Mouse (Mus musculus) heart, embryonic 12.5 days (tissue): ENCODE measurements at regions not wholly inside any gene's neighbourhood (a gene's known extent, or its start where the extent isn't known, plus 50 kb on each side); places are given as distances from the start of the nearest gene placed in this dataset.

Experiments used
- ATAC-seq: fragments of 200-750 bp; cut with Nextera tagmentation; 2 replicates; pipeline ENCODE4 v1.8.0; 2017; ENCODE audit warnings: moderate TSS enrichment, moderate library complexity; ENCODE audit not compliant: insufficient number of reproducible peaks, low FRiP score
- H3K27ac ChIP-seq: fragments of 300-500 bp; sonication (generic); 2 replicates; pipeline ENCODE4 v1.5.1; 2016; ENCODE audit warnings: mild to moderate bottlenecking, moderate library complexity; ENCODE audit not compliant: poor library complexity, severe bottlenecking
- H3K27me3 ChIP-seq: fragments of 300-500 bp; sonication (generic); replicated peaks from 2 replicates; pipeline ENCODE4 v1.6.1; 2016; ENCODE audit warnings: mild to moderate bottlenecking, moderate library complexity
- H3K36me3 ChIP-seq: fragments of 300-500 bp; sonication (generic); 2 replicates; pipeline ENCODE4 v1.6.1; 2016; ENCODE audit warnings: mild to moderate bottlenecking, moderate library complexity
- H3K4me1 ChIP-seq: fragments of 300-500 bp; sonication (generic); replicated peaks from 2 replicates; pipeline ENCODE4 v1.6.1; 2016; ENCODE audit warnings: mild to moderate bottlenecking
- H3K4me2 ChIP-seq: fragments of 300-500 bp; sonication (generic); 2 replicates; pipeline ENCODE4 v1.6.1; 2016; ENCODE audit warnings: mild to moderate bottlenecking, moderate library complexity
- H3K4me3 ChIP-seq: fragments of 300-500 bp; sonication (generic); 2 replicates; pipeline ENCODE4 v1.5.1; 2016; ENCODE audit warnings: mild to moderate bottlenecking
- H3K9ac ChIP-seq: fragments of 300-500 bp; sonication (generic); 2 replicates; pipeline ENCODE4 v1.6.1; 2016; ENCODE audit warnings: mild to moderate bottlenecking, moderate library complexity
- H3K9me3 ChIP-seq: fragments of 300-500 bp; sonication (generic); replicated peaks from 2 replicates; pipeline ENCODE4 v1.6.1; 2016; ENCODE audit warnings: mild to moderate bottlenecking, moderate library complexity
- WGBS: fragments of 180-500 bp; shearing (Covaris S2); methylation state at CpG from one replicate; pipeline ENCODE4 v1.1.7; 2016; 5-methylcytosine and 5-hydroxymethylcytosine counted together

GRCm38 (mm10) chr13:101883177-101883576 is 115.2 kb upstream of the Pik3r1 start:
- ATAC-seq: no peak
- no peaks in the 10 kb centered on the region for H3K36me3 ChIP-seq
- H3K4me1 ChIP-seq: no peaks in the 10 kb centered on the region
- no peak overlapping the region for H3K9ac ChIP-seq
- no peaks in the 10 kb centered on the region for H3K27me3 ChIP-seq
- no peaks in the 10 kb centered on the region; the same call in 1 of the 2 replicates for H3K9me3 ChIP-seq
- no peak overlapping the region for H3K4me3 ChIP-seq
- H3K4me2 ChIP-seq: no peak overlapping the region
- H3K27ac ChIP-seq: no peak overlapping the region

- WGBS: 88% methylated on average over 3 of the region's 3 CpGs
- no peaks in the 10 kb centered on the region for H3K27me3 ChIP-seq
- no peak overlapping the region for H3K9ac ChIP-seq
These were observed 116.7 kb upstream of the Pik3r1 start for GRCm38 (mm10) chr13:101884752-101885151.

GRCm38 (mm10) chr13:101891473-101891872 is 123.5 kb upstream of the Pik3r1 start:
- no peak overlapping the region for H3K4me3 ChIP-seq
- 45% methylated on average over 4 of the region's 4 CpGs for WGBS

More at GRCm38 (mm10) chr13:101884752-101885151, 116.7 kb upstream of the Pik3r1 start:
- Histone ChIP-seq H3K36me3 (no peaks in the 10 kb centered on the region), H3K4me3 (no peak overlapping the region), H3K27ac (no peak overlapping the region), H3K4me2 (no peak overlapping the region), H3K4me1 (no peaks in the 10 kb centered on the region), H3K9me3 (no peaks in the 10 kb centered on the region; the same call in 1 of the 2 replicates)
- no peak for ATAC-seq

GRCm38 (mm10) chr13:101893035-101893600 is 125.1 kb upstream of the Pik3r1 start:
- 75% methylated on average over 10 of the region's 10 CpGs for WGBS
- H3K27ac ChIP-seq: no peak overlapping the region
- peaks cover 3% of the 10 kb centered on the region; the same call in 1 of the 2 replicates for H3K4me1 ChIP-seq
- H3K9ac ChIP-seq: no peak overlapping the region
- no peaks in the 10 kb centered on the region for H3K27me3 ChIP-seq
- no peak overlapping the region for H3K4me3 ChIP-seq
- H3K36me3 ChIP-seq: no peaks in the 10 kb centered on the region
- ATAC-seq: no peak
- H3K4me2 ChIP-seq: no peak overlapping the region
- H3K9me3 ChIP-seq: no peaks in the 10 kb centered on the region

More at GRCm38 (mm10) chr13:101891473-101891872, 123.5 kb upstream of the Pik3r1 start:
- H3K4me1 ChIP-seq: peaks cover 3% of the 10 kb centered on the region; the same call in 1 of the 2 replicates
- no peak overlapping the region for H3K27ac ChIP-seq
- H3K9me3 ChIP-seq: no peaks in the 10 kb centered on the region
- ATAC-seq: no peak
- no peak overlapping the region for H3K4me2 ChIP-seq
- H3K27me3 ChIP-seq: no peaks in the 10 kb centered on the region
- no peaks in the 10 kb centered on the region for H3K36me3 ChIP-seq
- H3K9ac ChIP-seq: no peak overlapping the region

GRCm38 (mm10) chr13:101895161-101895560 is 127.1 kb upstream of the Pik3r1 start:
- no peak for ATAC-seq
- WGBS: 78% methylated on average over 7 of the region's 7 CpGs
- H3K4me1 ChIP-seq: peaks cover 3% of the 10 kb centered on the region; the same call in 1 of the 2 replicates

GRCm38 (mm10) chr13:101895686-101896085 is 127.7 kb upstream of the Pik3r1 start:
- no peak overlapping the region for H3K4me2 ChIP-seq
- H3K36me3 ChIP-seq: no peaks in the 10 kb centered on the region
- H3K27ac ChIP-seq: no peak overlapping the region
- WGBS: 81% methylated on average over 4 of the region's 4 CpGs
- H3K27me3 ChIP-seq: no peaks in the 10 kb centered on the region
- peaks cover 3% of the 10 kb centered on the region; the same call in 1 of the 2 replicates for H3K4me1 ChIP-seq
- H3K9ac ChIP-seq: no peak overlapping the region
- ATAC-seq: no peak
- H3K4me3 ChIP-seq: no peak overlapping the region
- H3K9me3 ChIP-seq: no peaks in the 10 kb centered on the region

More at GRCm38 (mm10) chr13:101895161-101895560, 127.1 kb upstream of the Pik3r1 start:
- Histone ChIP-seq H3K4me2 (no peak overlapping the region), H3K27me3 (no peaks in the 10 kb centered on the region), H3K9me3 (no peaks in the 10 kb centered on the region), H3K4me3 (no peak overlapping the region), H3K9ac (no peak overlapping the region), H3K36me3 (no peaks in the 10 kb centered on the region), H3K27ac (no peak overlapping the region)

GRCm38 (mm10) chr13:101896946-101897345 is 128.9 kb upstream of the Pik3r1 start:
- Histone ChIP-seq H3K36me3 (no peaks in the 10 kb centered on the region), H3K9me3 (no peaks in the 10 kb centered on the region), H3K27me3 (no peaks in the 10 kb centered on the region), H3K27ac (no peak overlapping the region), H3K4me2 (no peak overlapping the region), H3K4me3 (no peak overlapping the region), H3K9ac (no peak overlapping the region), H3K4me1 (no peaks in the 10 kb centered on the region; the same call in 1 of the 2 replicates)
- WGBS: 85% methylated on average over 4 of the region's 4 CpGs
- ATAC-seq: no peak

- H3K27me3 ChIP-seq: no peaks in the 10 kb centered on the region
- H3K9ac ChIP-seq: no peak overlapping the region
- H3K4me2 ChIP-seq: no peak overlapping the region
- no peak for ATAC-seq
- 66% methylated on average over 7 of the region's 7 CpGs for WGBS
- no peak overlapping the region for H3K27ac ChIP-seq
- no peaks in the 10 kb centered on the region for H3K36me3 ChIP-seq
- H3K4me3 ChIP-seq: no peak overlapping the region
- H3K9me3 ChIP-seq: no peaks in the 10 kb centered on the region
- H3K4me1 ChIP-seq: no peaks in the 10 kb centered on the region; the same call in 1 of the 2 replicates
These were observed 134.2 kb upstream of the Pik3r1 start for GRCm38 (mm10) chr13:101902213-101902612.

GRCm38 (mm10) chr13:101905909-101906676 is 138.1 kb upstream of the Pik3r1 start:
- H3K4me3 ChIP-seq: no peak overlapping the region
- no peaks in the 10 kb centered on the region; the same call in 1 of the 2 replicates for H3K4me1 ChIP-seq
- H3K9ac ChIP-seq: no peak overlapping the region
- H3K36me3 ChIP-seq: no peaks in the 10 kb centered on the region
- WGBS: 84% methylated on average over 7 of the region's 7 CpGs
- no peak for ATAC-seq
- H3K27ac ChIP-seq: no peak overlapping the region
- H3K27me3 ChIP-seq: no peaks in the 10 kb centered on the region
- H3K4me2 ChIP-seq: no peak overlapping the region
- no peaks in the 10 kb centered on the region for H3K9me3 ChIP-seq

GRCm38 (mm10) chr13:101909026-101909425 is 141.0 kb upstream of the Pik3r1 start:
- peaks cover 2% of the 10 kb centered on the region; the same call in 1 of the 2 replicates for H3K4me1 ChIP-seq
- no peaks in the 10 kb centered on the region for H3K36me3 ChIP-seq
- H3K4me2 ChIP-seq: no peak overlapping the region
- H3K9ac ChIP-seq: no peak overlapping the region
- H3K9me3 ChIP-seq: no peaks in the 10 kb centered on the region
- no peaks in the 10 kb centered on the region for H3K27me3 ChIP-seq
- no peak overlapping the region for H3K27ac ChIP-seq
- ATAC-seq: no peak
- no peak overlapping the region for H3K4me3 ChIP-seq
- WGBS: 72% methylated on average over 5 of the region's 5 CpGs

- Histone ChIP-seq H3K9me3 (no peaks in the 10 kb centered on the region), H3K4me2 (no peak overlapping the region), H3K27ac (no peak overlapping the region), H3K4me1 (peaks cover 19% of the 10 kb centered on the region), H3K27me3 (no peaks in the 10 kb centered on the region), H3K36me3 (no peaks in the 10 kb centered on the region), H3K4me3 (no peak overlapping the region), H3K9ac (no peak overlapping the region)
- no peak for ATAC-seq
- 89% methylated on average over 5 of the region's 5 CpGs for WGBS
These were observed 142.7 kb upstream of the Pik3r1 start for GRCm38 (mm10) chr13:101910687-101911086.
